Mouse (Mus musculus) telencephalon, adult 2 months (tissue): ENCODE data around the gene Fam110c.
"Not testable (repeated sequence)": the region's sequence is repeated elsewhere in the genome, so short reads cannot be mapped to it uniquely, and the experiment has no call there.

ENCODE experiments used
- DNase-seq: peaks from one replicate; pipeline ENCODE4 v3.0.0-alpha.2; 2011; ENCODE audit warnings: low read depth, low spot score

Gene Fam110c

GRCm38 (mm10) chr12:31073412-31074354 lies at the start of gene Fam110c:
Fam110c (plus strand) TSS chr12:31073861.
- DNase-seq: no peak

- peak; percentile 2 for DNase-seq
These were observed 47.2 kb upstream of the Fam110c start for GRCm38 (mm10) chr12:31026423-31026822.

GRCm38 (mm10) chr12:31052066-31052465 lies 21.6 kb upstream of the Fam110c start:
- DNase-seq: no peak

- DNase-seq: no peak
These were observed 17.3 kb upstream of the Fam110c start for GRCm38 (mm10) chr12:31056291-31056864.

GRCm38 (mm10) chr12:31059393-31059853 lies 14.2 kb upstream of the Fam110c start:
- DNase-seq: no peak

GRCm38 (mm10) chr12:31060245-31060644 lies 13.4 kb upstream of the Fam110c start:
- no peak for DNase-seq

- DNase-seq: no peak
These were observed 2.4 kb upstream of the Fam110c start for GRCm38 (mm10) chr12:31071222-31071621.

GRCm38 (mm10) chr12:31074355-31074786 lies 710 bp downstream of the Fam110c start:
- not testable (repeated sequence) for DNase-seq

GRCm38 (mm10) chr12:31074839-31075538 lies 1.3 kb downstream of the Fam110c start:
- no peak for DNase-seq

GRCm38 (mm10) chr12:31077020-31077419 lies 3.4 kb downstream of the Fam110c start:
- DNase-seq: no peak

GRCm38 (mm10) chr12:31078030-31078429 lies 4.4 kb downstream of the Fam110c start:
- no peak for DNase-seq

GRCm38 (mm10) chr12:31080352-31080751 lies 6.7 kb downstream of the Fam110c start:
- no peak for DNase-seq

GRCm38 (mm10) chr12:31080890-31081554 lies 7.4 kb downstream of the Fam110c start:
- DNase-seq: no peak

GRCm38 (mm10) chr12:31083007-31083406 lies 9.3 kb downstream of the Fam110c start:
- no peak for DNase-seq

- no peak for DNase-seq
These were observed 9.7 kb downstream of the Fam110c start for GRCm38 (mm10) chr12:31083407-31083806.

- no peak for DNase-seq
These were observed 13.4 kb downstream of the Fam110c start for GRCm38 (mm10) chr12:31087060-31087459.

- DNase-seq: no peak
These were observed 16.7 kb downstream of the Fam110c start for GRCm38 (mm10) chr12:31090401-31090800.

GRCm38 (mm10) chr12:31090882-31091640 lies 17.4 kb downstream of the Fam110c start:
- DNase-seq: no peak

- DNase-seq: no peak
These were observed 18.8 kb downstream of the Fam110c start for GRCm38 (mm10) chr12:31092481-31092880.

GRCm38 (mm10) chr12:31097185-31097584 lies 23.5 kb downstream of the Fam110c start:
- no peak for DNase-seq

- no peak for DNase-seq
These were observed 27.5 kb downstream of the Fam110c start for GRCm38 (mm10) chr12:31101190-31101589.
